Mouse (Mus musculus) lung, embryonic 14.5 days (tissue): ENCODE measurements around the gene Rbmxl1. TPM values are rescaled to one million over a fixed set of nuclear protein-coding genes. Genes with fewer than 3 reads are reported as not detected.

Experiments
- ATAC-seq: fragments of 200-750 bp; cut with Nextera tagmentation; 2 replicates; pipeline ENCODE4 v1.8.0; 2017; ENCODE audit warnings: mild to moderate bottlenecking, moderate TSS enrichment, moderate library complexity; ENCODE audit not compliant: insufficient read depth
- DNase-seq: peaks from one replicate; pipeline ENCODE4 v3.0.0-alpha.2; 2015
- H3K27ac ChIP-seq: fragments of 300-500 bp; sonication (generic); 2 replicates; pipeline ENCODE4 v1.5.1; 2014; ENCODE audit warnings: low read depth, mild to moderate bottlenecking, moderate library complexity
- H3K27me3 ChIP-seq: fragments of 300-500 bp; sonication (generic); 2 replicates; pipeline ENCODE4 v1.6.1; 2014; ENCODE audit warnings: low read length, control low read depth; ENCODE audit not compliant: insufficient read depth
- H3K36me3 ChIP-seq: fragments of 300-500 bp; sonication (generic); 2 replicates; pipeline ENCODE4 v1.6.1; 2014; ENCODE audit warnings: control low read depth; ENCODE audit not compliant: insufficient read depth
- H3K4me1 ChIP-seq: fragments of 300-500 bp; sonication (generic); 2 replicates; pipeline ENCODE4 v1.6.1; 2014; ENCODE audit warnings: antibody characterized with exemption, control low read depth; ENCODE audit not compliant: insufficient read depth
- H3K4me2 ChIP-seq: fragments of 300-500 bp; sonication (generic); 2 replicates; pipeline ENCODE4 v1.6.1; 2014; ENCODE audit warnings: mild to moderate bottlenecking
- H3K4me3 ChIP-seq: fragments of 300-500 bp; sonication (generic); 2 replicates; pipeline ENCODE4 v1.5.1; 2014; ENCODE audit warnings: low read depth, low read length
- H3K9ac ChIP-seq: fragments of 300-500 bp; sonication (generic); 2 replicates; pipeline ENCODE4 v1.6.1; 2014
- H3K9me3 ChIP-seq: fragments of 300-500 bp; sonication (generic); 2 replicates; pipeline ENCODE4 v1.6.1; 2016; ENCODE audit warnings: low read depth, low read length, control low read depth
- CTCF ChIP-seq: IDR thresholded peaks from 2 replicates; pipeline ENCODE4 v1.5.1; 2016; ENCODE audit warnings: antibody characterized with exemption, low read depth
- WGBS: fragments of 180-500 bp; shearing (Covaris S2); extraction: QIAGEN DNeasy Blood & Tissue Kit; methylation state at CpG from one replicate; pipeline ENCODE4 v1.1.7; 2014; 5-methylcytosine and 5-hydroxymethylcytosine counted together
- polyA plus RNA-seq: library from polyadenylated mRNA; unstranded; fragments of >200 nt; fragmentation: Nextera tagmentation; extraction: Ambion mirVana; gene quantifications from 2 replicates; pipeline ENCODE4 v1.2.1, GENCODE M21; 2014

The Rbmxl1 gene
- polyA plus RNA-seq, 1 experiment from 2014 or later = 290 TPM

GRCm38 (mm10) chr8:78493031-78493430 is 15.7 kb downstream of the Rbmxl1 start:
- H3K36me3 ChIP-seq = no peaks in the 10 kb centered on the region
- H3K4me2 ChIP-seq = no peak overlapping the region
- no peak for TF ChIP-seq CTCF
- no peaks in the 10 kb centered on the region for H3K4me1 ChIP-seq
- H3K9me3 ChIP-seq = no peaks in the 10 kb centered on the region
- ATAC-seq (no peak), DNase-seq (no peak)
- no peak overlapping the region for H3K27ac ChIP-seq
- H3K9ac ChIP-seq = no peak overlapping the region
- H3K4me3 ChIP-seq = no peak overlapping the region
- H3K27me3 ChIP-seq = no peaks in the 10 kb centered on the region
- 45% methylated on average over 2 of the region's 2 CpGs for WGBS

- Histone ChIP-seq H3K9me3 (no peaks in the 10 kb centered on the region), H3K27ac (no peak overlapping the region), H3K36me3 (no peaks in the 10 kb centered on the region), H3K4me3 (no peak overlapping the region), H3K4me2 (no peak overlapping the region), H3K9ac (no peak overlapping the region), H3K27me3 (no peaks in the 10 kb centered on the region), H3K4me1 (no peaks in the 10 kb centered on the region)
- TF ChIP-seq CTCF = no peak
- DNase-seq = no peak
- ATAC-seq = no peak
- 80% methylated on average over 3 of the region's 3 CpGs for WGBS
Observed at GRCm38 (mm10) chr8:78489733-78490132, 19.0 kb downstream of the Rbmxl1 start.

GRCm38 (mm10) chr8:78477051-78477829 is 31.5 kb downstream of the Rbmxl1 start:
- Histone ChIP-seq H3K27ac (no peak overlapping the region), H3K4me3 (no peak overlapping the region), H3K36me3 (no peaks in the 10 kb centered on the region), H3K27me3 (no peaks in the 10 kb centered on the region), H3K4me2 (no peak overlapping the region), H3K9ac (no peak overlapping the region), H3K4me1 (no peaks in the 10 kb centered on the region), H3K9me3 (no peaks in the 10 kb centered on the region)
- 40% methylated on average over 6 of the region's 6 CpGs for WGBS
- DNase-seq (peak; percentile 65), ATAC-seq (no peak)
- peak; percentile 61 for TF ChIP-seq CTCF

- Histone ChIP-seq H3K27me3 (no peaks in the 10 kb centered on the region), H3K4me3 (no peak overlapping the region), H3K4me1 (no peaks in the 10 kb centered on the region), H3K36me3 (no peaks in the 10 kb centered on the region), H3K9me3 (no peaks in the 10 kb centered on the region), H3K27ac (no peak overlapping the region), H3K4me2 (no peak overlapping the region), H3K9ac (no peak overlapping the region)
- no peak for TF ChIP-seq CTCF
- 87% methylated on average over 2 of the region's 2 CpGs for whole genome bisulfite sequencing
- ATAC-seq (no peak), DNase-seq (peak; percentile 57)
Observed at GRCm38 (mm10) chr8:78467889-78468288, 40.8 kb downstream of the Rbmxl1 start.

- Histone ChIP-seq H3K4me1 (no peaks in the 10 kb centered on the region), H3K4me3 (no peak overlapping the region), H3K27ac (no peak overlapping the region), H3K9me3 (no peaks in the 10 kb centered on the region), H3K4me2 (no peak overlapping the region), H3K9ac (no peak overlapping the region), H3K27me3 (no peaks in the 10 kb centered on the region), H3K36me3 (no peaks in the 10 kb centered on the region)
- no peak for TF ChIP-seq CTCF
- no peak for DNase-seq
- ATAC-seq = no peak
- WGBS = 48% methylated on average over 2 of the region's 2 CpGs
Observed at GRCm38 (mm10) chr8:78463941-78464340, 44.8 kb downstream of the Rbmxl1 start.

DNA sequence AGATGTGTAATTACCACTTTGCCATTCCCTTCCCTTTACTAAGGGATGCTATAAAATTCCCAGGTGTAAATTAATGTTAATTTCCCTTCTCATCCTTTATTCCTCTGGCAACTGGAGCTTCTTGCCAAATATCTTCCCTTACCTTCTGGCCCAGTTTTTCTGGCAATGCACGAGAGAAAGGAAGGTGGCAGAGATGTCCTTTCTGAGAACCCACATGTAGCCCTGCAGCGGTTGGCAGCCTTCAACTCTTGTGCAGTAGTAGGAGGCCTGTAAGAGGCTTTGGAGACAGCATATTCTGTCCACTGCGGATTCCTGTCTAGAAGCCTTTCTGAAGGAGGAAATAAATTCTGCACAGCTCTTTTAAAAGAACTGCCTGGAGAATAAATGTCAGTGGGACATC is 52.3 kb downstream of the Rbmxl1 start:
- DNase-seq = no peak
- H3K27ac ChIP-seq = no peak overlapping the region
- no peaks in the 10 kb centered on the region for H3K36me3 ChIP-seq
- H3K9me3 ChIP-seq = no peaks in the 10 kb centered on the region
- ATAC-seq = no peak
- 71% methylated on average over 3 of the region's 3 CpGs for WGBS
- no peak overlapping the region for H3K4me3 ChIP-seq
- no peaks in the 10 kb centered on the region for H3K4me1 ChIP-seq
- no peaks in the 10 kb centered on the region for H3K27me3 ChIP-seq
- H3K4me2 ChIP-seq = no peak overlapping the region
- H3K9ac ChIP-seq = no peak overlapping the region
- TF ChIP-seq CTCF = no peak

Other genes starting within 250 kb of the Rbmxl1 start
- gene Pou4f2, start 72.3 kb downstream of the Rbmxl1 start, polyA plus RNA-seq = not detected in 2 replicates
- gene Slc10a7, start 448 bp upstream of the Rbmxl1 start, polyA plus RNA-seq = 11.4 and 12.1 TPM in 2 replicates